Mouse (Mus musculus) ES-Bruce4 (cell line): Measurements from ENCODE around the gene Dpp6. TPM values are rescaled to one million over a fixed set of nuclear protein-coding genes. Genes with fewer than 3 reads are reported as not detected.

Source experiments
- H3K27ac ChIP-seq: 2 replicates; pipeline ENCODE4 v1.5.1; 2012; ENCODE audit warnings: low read length, inconsistent platforms; ENCODE audit not compliant: insufficient read depth
- H3K27me3 ChIP-seq: 2 replicates; pipeline ENCODE4 v1.6.1; 2012; ENCODE audit warnings: mild to moderate bottlenecking, low read length, inconsistent platforms; ENCODE audit not compliant: control insufficient read depth, poor library complexity, insufficient read depth, severe bottlenecking
- H3K36me3 ChIP-seq: 2 replicates; pipeline ENCODE4 v1.6.1; 2012; ENCODE audit warnings: inconsistent platforms, mild to moderate bottlenecking, low read length, moderate library complexity; ENCODE audit not compliant: control insufficient read depth, poor library complexity, insufficient read depth, severe bottlenecking
- H3K4me1 ChIP-seq: one replicate; pipeline ENCODE4 v1.8.1; 2011; ENCODE audit warnings: low read length; ENCODE audit not compliant: control insufficient read depth, insufficient read depth
- H3K4me3 ChIP-seq: 2 replicates; pipeline ENCODE4 v1.5.1; 2011; ENCODE audit warnings: low read depth, mild to moderate bottlenecking, low read length
- H3K9ac ChIP-seq: 2 replicates; pipeline ENCODE4 v1.6.1; 2012; ENCODE audit warnings: low read depth, mild to moderate bottlenecking, inconsistent platforms; ENCODE audit not compliant: poor library complexity, severe bottlenecking
- H3K9me3 ChIP-seq: replicated peaks from 2 replicates; pipeline ENCODE4 v1.6.1; 2012; ENCODE audit warnings: mild to moderate bottlenecking, low read length, inconsistent platforms; ENCODE audit not compliant: control insufficient read depth, poor library complexity, insufficient read depth, severe bottlenecking
- CTCF ChIP-seq: IDR thresholded peaks from one replicate; pipeline ENCODE4 v1.8.1; 2011; ENCODE audit warnings: low read depth, low read length
- EP300 ChIP-seq: IDR thresholded peaks from 2 replicates; pipeline ENCODE4 v1.6.1; 2011; ENCODE audit warnings: low read depth, low read length; ENCODE audit not compliant: insufficient read depth
- POLR2A ChIP-seq: IDR thresholded peaks from one replicate; pipeline ENCODE4 v1.8.1; 2011; ENCODE audit warnings: low read length; ENCODE audit not compliant: insufficient read depth
- polyA plus RNA-seq: library from polyadenylated mRNA; stranded (reverse); fragments of >200 nt; gene quantifications from 2 replicates; pipeline ENCODE4 v1.2.4, GENCODE M21; 2011; ENCODE audit warnings: low read depth; ENCODE audit not compliant: missing spikeins, insufficient read depth, insufficient read length

The Dpp6 gene
- polyA plus RNA-seq, 1 experiment = 4.1 TPM

- H3K36me3 ChIP-seq = no peaks in the 10 kb centered on the region
- no peak overlapping the region for H3K4me3 ChIP-seq
- H3K9me3 ChIP-seq = no peaks in the 10 kb centered on the region
- H3K27ac ChIP-seq = no peak overlapping the region
- H3K9ac ChIP-seq = no peak overlapping the region
- no peaks in the 10 kb centered on the region for H3K27me3 ChIP-seq
- TF ChIP-seq CTCF = no peak
- no peak for TF ChIP-seq EP300
- TF ChIP-seq POLR2A = no peak
- no peaks in the 10 kb centered on the region for H3K4me1 ChIP-seq
Observed at GRCm38 (mm10) chr5:27336698-27337097, 519.7 kb downstream of the Dpp6 start.

DNA sequence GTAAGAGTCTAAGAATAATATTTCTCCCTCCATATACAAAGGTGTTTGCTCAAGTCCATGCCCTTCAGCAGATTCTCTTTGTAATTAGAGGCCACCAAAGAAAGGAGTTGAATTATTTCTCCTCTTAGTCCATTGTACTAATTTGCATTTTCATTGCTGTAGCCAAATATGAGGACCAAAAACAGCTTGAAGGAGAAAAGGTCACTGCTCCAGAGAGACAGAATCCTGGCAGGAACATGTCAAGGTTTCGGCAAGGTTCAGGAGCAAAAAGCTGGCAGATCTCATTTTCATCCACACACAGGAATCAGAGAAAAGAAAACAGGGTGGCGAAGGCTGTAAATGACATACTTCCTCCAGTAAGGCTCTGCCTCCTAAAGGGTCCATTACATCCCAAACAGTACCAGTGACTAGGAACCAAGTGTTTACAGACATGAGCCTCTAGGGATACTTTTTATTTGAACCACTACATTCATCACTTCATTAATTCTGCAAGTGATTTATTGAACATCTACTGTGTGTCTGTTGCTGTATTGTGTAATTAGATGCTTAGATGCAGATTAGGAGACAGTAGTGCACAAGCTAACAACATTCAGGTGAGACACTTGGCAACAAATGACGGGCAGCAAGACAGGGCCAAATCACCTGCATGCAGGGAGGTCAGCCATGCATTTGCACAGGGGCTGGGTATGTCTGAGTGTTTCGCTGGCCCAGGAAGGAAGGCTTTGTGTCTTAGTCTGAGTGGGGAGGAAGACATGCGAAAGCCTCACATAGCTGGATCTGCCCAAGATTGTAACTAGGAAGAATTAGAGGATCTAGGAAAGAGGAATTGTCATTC, 522.4 kb downstream of the Dpp6 start:
- Histone ChIP-seq H3K36me3 (no peaks in the 10 kb centered on the region), H3K4me3 (no peak overlapping the region), H3K27ac (no peak overlapping the region), H3K4me1 (peaks cover 2% of the 10 kb centered on the region), H3K9ac (no peak overlapping the region), H3K27me3 (no peaks in the 10 kb centered on the region), H3K9me3 (no peaks in the 10 kb centered on the region)
- TF ChIP-seq CTCF = no peak
- no peak for TF ChIP-seq POLR2A
- TF ChIP-seq EP300 = no peak

- Histone ChIP-seq H3K4me1 (peaks cover 2% of the 10 kb centered on the region), H3K36me3 (no peaks in the 10 kb centered on the region), H3K9me3 (no peaks in the 10 kb centered on the region), H3K4me3 (no peak overlapping the region), H3K9ac (no peak overlapping the region), H3K27me3 (no peaks in the 10 kb centered on the region), H3K27ac (no peak overlapping the region)
- TF ChIP-seq POLR2A = no peak
Observed at GRCm38 (mm10) chr5:27342276-27342675, 525.3 kb downstream of the Dpp6 start.

GRCm38 (mm10) chr5:27343626-27344025, 526.6 kb downstream of the Dpp6 start:
- no peak overlapping the region for H3K4me3 ChIP-seq
- H3K9me3 ChIP-seq = no peaks in the 10 kb centered on the region
- no peak overlapping the region for H3K27ac ChIP-seq
- H3K27me3 ChIP-seq = no peaks in the 10 kb centered on the region
- no peaks in the 10 kb centered on the region for H3K36me3 ChIP-seq
- TF ChIP-seq CTCF (no peak), EP300 (no peak), POLR2A (no peak)
- peaks cover 2% of the 10 kb centered on the region for H3K4me1 ChIP-seq
- H3K9ac ChIP-seq = no peak overlapping the region

GRCm38 (mm10) chr5:27348181-27349095, 531.4 kb downstream of the Dpp6 start:
- TF ChIP-seq POLR2A (no peak), CTCF (no peak), EP300 (no peak)
- Histone ChIP-seq H3K4me3 (no peak overlapping the region), H3K9me3 (no peaks in the 10 kb centered on the region), H3K27me3 (no peaks in the 10 kb centered on the region), H3K9ac (no peak overlapping the region), H3K27ac (no peak overlapping the region), H3K4me1 (peaks cover 2% of the 10 kb centered on the region), H3K36me3 (no peaks in the 10 kb centered on the region)

GRCm38 (mm10) chr5:27357630-27358029, 540.6 kb downstream of the Dpp6 start:
- Histone ChIP-seq H3K4me3 (no peak overlapping the region), H3K27me3 (no peaks in the 10 kb centered on the region), H3K9ac (no peak overlapping the region), H3K27ac (no peak overlapping the region), H3K9me3 (no peaks in the 10 kb centered on the region), H3K4me1 (no peaks in the 10 kb centered on the region), H3K36me3 (no peaks in the 10 kb centered on the region)
- TF ChIP-seq POLR2A (no peak), CTCF (no peak), EP300 (no peak)
